ENCODE assay signal across 31 mouse cellular contexts in genomic region chr16:18624641-18625040, GRCm38 (mm10). TPM values are rescaled to one million over a fixed set of nuclear protein-coding genes. Genes with fewer than 3 reads are reported as not detected.
DNase-seq lines count a peak whose midpoint lies in the region; TF ChIP-seq lines count a peak whose summit lies in the region.
"Had no signal": no experiment of that assay in that cellular context is flagged by ENCODE, and none has a peak within 500 bp of the region (broad histone marks: within the 10 kb centered on the region; RNA-seq: fewer than 3 reads in every experiment).

No protein-coding gene starts in this region.

- TF ChIP-seq POLR2A in cerebellum, adult 2 months (IDR thresholded peaks at IDR 0.05; ENCODE audit: borderline replicate concordance, insufficient read depth, low read length): no peak
- TF ChIP-seq POLR2A in thymus, adult 2 months (IDR thresholded peaks at IDR 0.05; ENCODE audit: control insufficient read depth, extremely low read depth, insufficient read depth, low read length, poor library complexity): no peak

- intact Hi-C loops in gastrocnemius, adult 2 months (cut with DNase I): loop anchor here (5.0 kb wide), 1 partner anchor 173 kb away; no protein-coding TSS in a partner anchor

- H3K27me3 ChIP-seq in cerebellum, adult 2 months (ENCODE audit: control insufficient read depth, insufficient read depth, low read length): no peaks in the 10 kb centered on the region
- peaks cover 50% of the 10 kb centered on the region; the same call in 1 of the 2 replicates for H3K27me3 ChIP-seq in thymus, adult 2 months (ENCODE audit: control insufficient read depth, insufficient read depth, low read length)

- H3K4me3 ChIP-seq in cerebellum, adult 2 months (replicated peaks; ENCODE audit: insufficient read depth, low read depth, low read length): no peak overlapping the region
- no peak overlapping the region for H3K4me3 ChIP-seq in thymus, adult 2 months (ENCODE audit: control insufficient read depth, insufficient read depth, low read length)
- no peak overlapping the region for H3K4me3 ChIP-seq in gastrocnemius, adult 2 months
- H3K4me3 ChIP-seq: embryonic facial prominence, embryonic 10.5 days; embryonic facial prominence, embryonic 15.5 days; heart, embryonic 10.5 days; heart, embryonic 15.5 days; kidney, embryonic 15.5 days; liver, embryonic 12.5 days; midbrain, embryonic 15.5 days had no signal

- no peaks in the 10 kb centered on the region for H3K36me3 ChIP-seq in thymus, adult 2 months (ENCODE audit: control insufficient read depth, insufficient read depth, low read length)
- H3K36me3 ChIP-seq: heart, embryonic 15.5 days; liver, embryonic 12.5 days had no signal

- no peak for TF ChIP-seq CTCF in cerebellum, adult 2 months (IDR thresholded peaks at IDR 0.05; ENCODE audit: borderline replicate concordance, insufficient read depth, low read depth, low read length)
- no peak for TF ChIP-seq CTCF in thymus, adult 2 months (IDR thresholded peaks at IDR 0.05; ENCODE audit: borderline replicate concordance, control insufficient read depth, extremely low read depth, insufficient read depth, low read length, poor library complexity)
- no peak for TF ChIP-seq CTCF in gastrocnemius, adult 2 months (IDR thresholded peaks at IDR 0.05)

- peak; percentile 18 to 42 for DNase-seq in cerebellum, adult 2 months
- no peak for DNase-seq in cerebellum, postnatal 14 days
- DNase-seq in layer of hippocampus, postnatal 25 days (ENCODE audit: extremely low spot score in 1 of 2, low spot score in 1 of 2): peak; percentile 5 to 16
- no peak for DNase-seq in layer of hippocampus, adult 9-10 months (ENCODE audit: low spot score)
- DNase-seq in thymus, postnatal 4 days: peak; percentile 8
- DNase-seq in thymus, adult 2 months: no peak
- DNase-seq in gastrocnemius, adult 2 months: no peak
- DNase-seq: adrenal gland, adult 8-10 months; forebrain, postnatal 0 days; gastrocnemius, postnatal 25 days; kidney, adult 18-20 months; kidney, postnatal 25 days; liver, postnatal 0 days; lung, postnatal 36 days; right cerebral cortex, postnatal 4 days; thymus, adult 18-20 months; thymus, postnatal 36 days had no signal

- peaks cover 33% of the 10 kb centered on the region for H3K4me1 ChIP-seq in cerebellum, adult 2 months (ENCODE audit: control insufficient read depth, insufficient read depth, low read length)
- H3K4me1 ChIP-seq in thymus, adult 2 months (replicated peaks; ENCODE audit: control insufficient read depth, insufficient read depth, low read length): peaks cover 24% of the 10 kb centered on the region

- no peak overlapping the region for H3K27ac ChIP-seq in cerebellum, adult 2 months (ENCODE audit: insufficient read depth, low read length)
- H3K27ac ChIP-seq in thymus, adult 2 months (ENCODE audit: control insufficient read depth, insufficient read depth, low read length): no peak overlapping the region
- no peak overlapping the region for H3K27ac ChIP-seq in gastrocnemius, adult 2 months
- H3K27ac ChIP-seq: embryonic facial prominence, embryonic 10.5 days; embryonic facial prominence, embryonic 15.5 days; forebrain, embryonic 12.5 days; heart, embryonic 10.5 days; heart, embryonic 15.5 days; kidney, embryonic 15.5 days; liver, embryonic 12.5 days; midbrain, embryonic 15.5 days; stomach, postnatal 0 days had no signal

- 63% methylated on average over 15 of the region's 15 CpGs for WGBS in cerebellum, adult 2 months
- 28% methylated on average over 15 of the region's 15 CpGs for WGBS in thymus, adult 2 months

RNA-seq across cellular contexts. Expression of gene Gm49601, which starts 1.6 kb away (rescaled TPM):
- polyA plus RNA-seq in cerebellum, adult 2 months (2012; rRNA removed): 69.4 and 69.6 TPM in 2 replicates
- total RNA-seq in layer of hippocampus, postnatal 25 days (2021): 100 to 1,000 TPM; 179 to 190 TPM
- polyA plus RNA-seq in thymus, adult 2 months (2012; rRNA removed): 0.88 and 0.93 TPM in 2 replicates
- 1 to 10 TPM in 1 of 2 experiments, under 1 TPM in 1; 0.61 to 1.1 TPM for total RNA-seq in gastrocnemius, adult 2 months (2021)
- total RNA-seq: common myeloid progenitor, adult 5-6 weeks; megakaryocyte-erythroid progenitor cell, adult 5-6 weeks had no signal
- polyA plus RNA-seq: liver, postnatal 0 days had no signal

RNA-seq across cellular contexts. Expression of gene Gp1bb, which starts 2.4 kb away (rescaled TPM):
- polyA plus RNA-seq in cerebellum, adult 2 months (2012; rRNA removed): 2.1 and 2.5 TPM in 2 replicates
- 1 to 10 TPM; 1.2 TPM for total RNA-seq in layer of hippocampus, postnatal 25 days (2021)
- polyA plus RNA-seq in thymus, adult 2 months (2012; rRNA removed): 1.1 TPM in 2 replicates
- not detected for total RNA-seq in gastrocnemius, adult 2 months (2021)
- total RNA-seq: adrenal gland, adult 8-10 months; CH12.LX; ES-E14 had no signal

RNA-seq across cellular contexts. Expression of gene Sept5, which starts 5.1 kb away (rescaled TPM):
- polyA plus RNA-seq in cerebellum, adult 2 months (2012; rRNA removed): 328 and 334 TPM in 2 replicates
- total RNA-seq in layer of hippocampus, postnatal 25 days (2021): 100 to 1,000 TPM; 600 to 645 TPM
- polyA plus RNA-seq in thymus, adult 2 months (2012; rRNA removed): 2.4 and 3.6 TPM in 2 replicates
- 1 to 10 TPM; 3.1 to 6.1 TPM for total RNA-seq in gastrocnemius, adult 2 months (2021)

RNA-seq across cellular contexts. Expression of gene Tbx1, which starts 34.2 kb away (rescaled TPM):
- polyA plus RNA-seq in cerebellum, adult 2 months (2012; rRNA removed): 2.4 and 3.0 TPM in 2 replicates
- total RNA-seq in layer of hippocampus, postnatal 25 days (2021): under 1 TPM; 0.77 to 0.91 TPM
- 0.49 and 1.4 TPM in 2 replicates for polyA plus RNA-seq in thymus, adult 2 months (2012; rRNA removed)
- 1 to 10 TPM; 1.2 to 4.7 TPM for total RNA-seq in gastrocnemius, adult 2 months (2021)
- total RNA-seq: adrenal gland, adult 8-10 months; common myeloid progenitor, adult 5-6 weeks; megakaryocyte-erythroid progenitor cell, adult 5-6 weeks; neutrophil, adult 5-6 weeks had no signal
- polyA plus RNA-seq: liver, embryonic 12.5 days; liver, postnatal 0 days had no signal

Comparison
In these comparisons a context has a peak if more than half of its experiments do, and no peak if none do; other contexts are left out.
1. DNase-seq: peak in cerebellum, adult 2 months (2 of 2), layer of hippocampus, postnatal 25 days (2 of 2) and thymus, postnatal 4 days (single experiment); none in cerebellum, postnatal 14 days (0 of 2), layer of hippocampus, adult 9-10 months (single experiment), thymus, adult 2 months (single experiment) and gastrocnemius, adult 2 months (single experiment).
2. RNA of gene Gm49601, which starts 1.6 kb away (total RNA-seq): 179 to 190 TPM in layer of hippocampus, postnatal 25 days; 0.61 to 1.1 TPM in gastrocnemius, adult 2 months; every median in the first group is over 10 times any median in the second.
3. RNA of gene Sept5, which starts 5.1 kb away (total RNA-seq): 600 to 645 TPM in layer of hippocampus, postnatal 25 days; 3.1 to 6.1 TPM in gastrocnemius, adult 2 months; every median in the first group is over 10 times any median in the second.